8 mouse cellular contexts compared by ENCODE assay signal in the genomic region with DNA sequence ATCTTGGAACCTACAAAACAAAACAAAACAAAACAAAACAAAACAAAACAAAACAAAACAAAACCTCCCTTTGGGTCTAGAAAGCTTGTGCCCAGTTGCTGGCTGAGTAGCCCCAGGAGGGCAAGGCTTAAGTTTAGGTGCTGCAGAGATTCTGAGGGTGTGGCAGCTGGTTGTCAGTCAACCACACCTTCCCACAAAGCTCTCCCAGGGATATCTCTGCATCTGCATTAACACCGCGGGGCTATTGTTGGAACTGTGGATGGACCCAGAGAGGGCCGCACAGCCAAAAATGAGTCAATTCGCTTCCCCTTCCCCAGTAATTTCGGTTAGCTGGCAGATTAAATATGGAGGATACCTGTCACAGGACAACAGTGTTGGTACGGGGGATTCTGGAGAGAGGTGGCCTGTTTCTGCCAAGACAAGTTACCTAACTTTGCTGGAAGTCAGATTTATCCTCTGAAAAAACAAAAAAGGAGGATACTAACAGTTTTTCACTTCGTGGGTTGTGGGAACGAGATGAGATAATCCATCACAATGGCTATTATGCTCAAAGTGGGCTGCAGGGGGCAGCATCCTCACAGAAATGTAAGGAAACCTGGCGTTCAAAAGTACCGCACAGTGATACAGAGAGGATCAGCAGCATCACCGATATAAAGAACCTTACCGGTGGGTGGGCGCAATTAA.
DNase-seq lines count a peak whose midpoint lies in the region; ATAC-seq lines count a peak whose summit lies in the region.

No protein-coding gene starts in this region.

- H3K9ac ChIP-seq in lung, embryonic 15.5 days, result no peak overlapping the region

- no peaks in the 10 kb centered on the region for H3K36me3 ChIP-seq in lung, embryonic 15.5 days

- intact Hi-C loops in heart, postnatal 25 days (cut with DNase I), result loop anchor here (1.0 to 5.0 kb wide), 3 partner anchors 200 to 631 kb away; no protein-coding TSS in a partner anchor

- no peak overlapping the region for H3K4me3 ChIP-seq in lung, embryonic 15.5 days

- no peak for ATAC-seq in lung, embryonic 15.5 days (ENCODE audit: borderline replicate concordance, extremely low read depth, low FRiP score, low TSS enrichment)

- 12% methylated on average over 13 of the region's 13 CpGs for WGBS in lung, embryonic 15.5 days

- peaks cover 4% of the 10 kb centered on the region; the same call in 1 of the 2 replicates for H3K27me3 ChIP-seq in lung, embryonic 15.5 days

- no peak overlapping the region for H3K27ac ChIP-seq in lung, embryonic 15.5 days

- H3K4me1 ChIP-seq in lung, embryonic 15.5 days, result 0 out of 2 replicates have a peak, but pooled peaks cover 3% of the 10 kb centered on the region

- H3K9me3 ChIP-seq in lung, embryonic 15.5 days, result no peaks in the 10 kb centered on the region

- peak; percentile 57 for DNase-seq in Muller cell, postnatal 12 days (ENCODE audit: inconsistent ontology term)
- peak; percentile 77 to 88 for DNase-seq in cerebellum, adult 18-20 months
- DNase-seq in forelimb bud, embryonic 11.5 days (ENCODE audit: low read depth, low spot score), result peak; percentile 78
- DNase-seq in heart, postnatal 25 days (ENCODE audit: low spot score), result peak; percentile 38
- peak; percentile 71 to 93 for DNase-seq in layer of hippocampus, adult 18-20 months (ENCODE audit: low spot score in 2 of 2)
- peak; percentile 91 for DNase-seq in retina, embryonic 14.5 days (ENCODE audit: low spot score)
- DNase-seq in urinary bladder, postnatal 14 days (ENCODE audit: low spot score), result peak; percentile 76

- peak overlapping the region; percentile 27 for H3K4me2 ChIP-seq in lung, embryonic 15.5 days

Comparison
In these comparisons a context has a peak if more than half of its experiments do, and no peak if none do; other contexts are left out.
1. DNase-seq: peak in every context shown above with its lines; median percentile 91 in retina, embryonic 14.5 days; 82 in cerebellum, adult 18-20 months; 82 in layer of hippocampus, adult 18-20 months; 78 in forelimb bud, embryonic 11.5 days; 76 in urinary bladder, postnatal 14 days; 57 in Muller cell, postnatal 12 days; 38 in heart, postnatal 25 days.